Mouse (Mus musculus): ENCODE measurements around the gene Sf1.
A peak's percentile ranks its signal among the peaks of the same experiment; 100 is the strongest.

- TF ChIP-seq CTCF (IDR thresholded peaks at IDR 0.05; ENCODE audit: insufficient read depth, low read length), result peak; percentile 80
- TF ChIP-seq POLR2A (IDR thresholded peaks at IDR 0.05; ENCODE audit: borderline replicate concordance, extremely low read depth, low read depth, low read length), result no peak
Observed at GRCm38 (mm10) chr19:6373539-6374400, 10.3 kb downstream of the Sf1 start.

Measured in lung, adult 2 months (tissue).